Mouse (Mus musculus) adrenal gland (tissue): ENCODE data around the gene D430042O09Rik.

ENCODE experiments used
- intact Hi-C: fragments of 180-260 bp; cut with DNase I; formaldehyde crosslinking; loops from one replicate; pipeline ENCODE4 v1.15.1; 2025

The D430042O09Rik gene

DNA sequence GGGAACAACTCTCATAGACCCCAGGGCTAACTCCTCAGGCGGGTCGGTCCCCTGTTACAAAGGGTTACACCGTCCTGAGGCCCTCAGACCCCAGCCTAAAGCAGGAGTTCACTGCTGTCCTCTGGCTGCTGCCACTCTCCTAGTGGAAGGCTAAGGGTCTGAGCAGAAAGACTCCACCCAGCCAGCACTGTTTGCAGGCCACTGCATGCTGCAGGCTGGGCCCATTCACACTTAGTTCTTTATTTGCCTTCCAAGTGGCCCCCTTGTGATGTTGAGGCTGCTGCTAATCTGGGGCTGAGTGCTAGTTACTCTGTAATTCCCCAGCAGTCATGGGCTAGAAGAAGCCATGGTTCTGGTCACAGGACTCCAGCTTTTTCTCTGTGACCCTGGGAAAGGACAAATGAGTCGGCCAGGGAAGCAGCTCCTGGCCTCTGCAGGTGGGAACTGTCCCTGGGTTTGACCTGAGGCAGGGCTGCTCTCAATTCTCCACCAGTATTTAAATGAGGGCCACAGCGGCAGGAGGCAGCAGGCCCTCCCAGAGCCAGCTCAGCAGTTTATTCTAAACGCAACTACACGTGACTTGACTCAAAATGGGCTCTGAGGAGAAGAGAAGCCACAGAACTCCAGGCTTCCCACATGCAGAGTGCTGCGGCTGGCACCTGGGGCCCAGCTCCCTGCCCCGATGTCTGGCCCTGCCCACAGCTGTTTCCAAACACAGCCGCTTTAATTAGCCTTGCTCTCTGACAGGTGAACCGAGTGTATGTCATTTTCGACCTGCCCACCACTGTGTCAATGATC lies 163.9 kb downstream of the D430042O09Rik start:
- intact Hi-C loops: no loop called here

DNA sequence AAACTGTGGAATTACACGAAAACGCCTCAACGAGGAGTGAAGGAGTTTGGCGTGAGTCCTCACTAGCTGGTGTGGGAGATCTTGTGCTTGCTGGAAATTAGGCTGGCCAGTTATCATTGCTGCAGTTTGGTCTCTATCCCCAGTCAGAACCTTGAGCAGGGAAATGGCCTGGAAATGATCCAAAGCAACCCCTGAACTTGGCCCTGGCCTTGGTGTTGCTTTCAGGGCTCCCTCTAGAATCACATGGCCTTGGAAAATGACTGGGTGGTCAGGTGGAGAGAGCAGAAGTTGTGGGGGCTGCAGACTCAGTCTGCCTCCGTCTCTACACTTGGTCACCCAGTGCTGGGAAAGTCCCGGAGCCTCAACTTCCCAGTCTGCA lies 164.5 kb downstream of the D430042O09Rik start:
- intact Hi-C loops: no loop called here

DNA sequence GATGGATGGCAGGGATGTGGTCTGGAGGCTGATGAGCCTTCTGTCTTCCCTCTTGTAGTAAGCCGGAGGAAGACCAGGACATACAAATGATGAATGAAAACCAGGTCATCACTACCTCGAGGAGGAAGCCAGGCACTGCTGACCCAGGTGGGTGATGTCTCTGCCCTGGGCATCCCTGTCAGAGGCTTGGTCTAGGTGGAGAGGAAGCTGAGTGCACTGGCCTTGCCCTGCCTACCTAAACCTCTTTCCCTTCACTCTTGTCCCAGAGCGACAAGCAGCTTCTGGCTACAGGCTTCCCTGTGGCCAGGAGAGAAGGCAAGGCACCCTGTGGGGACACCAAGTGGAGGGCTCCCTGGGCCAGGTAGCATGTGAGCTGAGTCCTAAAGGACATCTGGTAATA lies 165.2 kb downstream of the D430042O09Rik start:
- intact Hi-C loops: no loop called here

DNA sequence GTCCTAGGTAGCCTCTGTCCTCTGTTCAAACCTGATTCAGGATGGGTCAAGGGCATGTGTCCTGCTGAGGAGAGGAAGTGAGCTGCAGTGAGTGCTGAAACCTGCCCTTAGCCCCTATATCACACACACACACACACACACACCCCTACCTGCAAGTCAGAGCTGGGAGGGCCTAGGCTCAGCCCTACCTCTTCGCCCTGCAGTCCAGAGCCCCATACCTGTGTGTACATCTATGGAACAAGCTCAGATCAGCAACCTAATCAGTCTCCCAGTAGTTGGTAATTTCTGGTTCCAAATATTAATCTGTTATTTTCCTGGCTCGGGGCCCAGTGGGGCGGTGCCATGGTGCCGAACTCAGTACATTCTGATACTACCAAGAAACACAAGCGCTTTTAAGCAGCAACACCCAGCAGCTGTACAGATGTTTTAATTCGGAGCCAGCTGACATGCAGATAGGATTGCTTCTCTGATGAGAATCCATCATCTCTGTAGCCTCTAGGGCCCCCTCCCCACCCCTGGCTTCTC lies 166.3 kb downstream of the D430042O09Rik start:
- intact Hi-C loops: no loop called here

DNA sequence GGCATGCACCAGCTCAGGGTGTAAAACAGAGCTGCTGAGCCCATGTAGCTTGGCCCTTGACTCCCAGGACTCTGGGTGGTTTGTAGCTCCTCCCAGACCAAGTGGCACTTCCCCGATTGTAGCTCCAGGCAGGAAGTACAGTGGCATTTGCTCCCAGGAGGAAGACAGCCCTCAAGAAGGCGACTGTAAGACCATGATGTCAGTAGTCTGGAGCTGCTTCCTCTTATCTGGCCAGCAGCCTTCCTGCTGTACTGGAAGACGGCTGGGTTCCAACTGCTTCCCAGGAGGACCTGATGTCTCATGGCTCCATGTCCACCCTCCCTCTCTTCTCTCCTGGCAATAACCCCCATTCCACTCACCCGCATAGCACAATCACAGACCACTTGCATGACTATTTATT lies 170.4 kb downstream of the D430042O09Rik start:
- intact Hi-C loops: no loop called here

DNA sequence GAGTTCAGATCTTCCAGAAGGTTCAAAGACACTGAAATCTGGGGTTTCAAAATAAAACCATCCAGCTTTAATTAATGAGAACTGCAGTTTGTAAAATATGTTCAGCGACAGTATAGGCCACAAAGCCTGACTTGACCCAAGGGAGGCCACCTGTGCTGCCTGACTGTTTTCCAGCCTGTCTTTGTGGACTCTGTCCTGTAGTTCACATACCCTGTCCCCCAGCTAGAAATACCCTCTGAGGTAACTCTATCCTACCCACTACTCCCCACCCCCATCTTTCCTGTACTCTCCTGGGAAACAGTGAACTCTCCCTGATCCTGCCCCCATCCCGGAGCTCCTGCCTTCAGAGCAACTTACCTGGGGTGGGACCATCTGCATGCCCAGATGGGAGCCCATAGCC lies 175.5 kb downstream of the D430042O09Rik start:
- intact Hi-C loops: no loop called here

DNA sequence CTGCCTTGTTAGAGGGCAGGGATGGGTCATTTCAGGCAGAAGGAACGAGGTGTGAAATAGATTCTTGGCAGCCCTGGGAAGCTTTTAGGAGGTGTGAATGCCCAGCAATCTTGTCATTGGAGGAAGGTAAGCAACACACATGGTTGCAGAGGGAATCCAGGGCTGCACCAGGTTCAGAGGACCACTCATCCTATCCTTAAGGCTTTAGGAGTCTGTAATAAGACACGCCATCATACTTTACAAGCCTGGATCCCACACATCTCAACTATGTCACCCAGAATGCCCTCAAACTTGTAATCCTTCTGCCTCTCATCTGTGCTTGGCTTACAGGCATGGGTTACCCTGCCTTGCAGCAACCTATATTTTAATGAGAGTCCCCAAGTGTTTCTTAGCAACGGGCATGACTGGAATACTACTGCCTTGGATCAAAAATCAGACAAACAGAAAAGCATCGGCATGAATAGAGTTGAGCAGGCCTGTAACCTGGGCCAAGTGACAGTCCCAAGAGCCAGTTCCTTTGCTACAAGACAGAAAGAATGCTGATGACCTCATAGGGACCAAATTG lies 178.5 kb downstream of the D430042O09Rik start:
- intact Hi-C loops: no loop called here

DNA sequence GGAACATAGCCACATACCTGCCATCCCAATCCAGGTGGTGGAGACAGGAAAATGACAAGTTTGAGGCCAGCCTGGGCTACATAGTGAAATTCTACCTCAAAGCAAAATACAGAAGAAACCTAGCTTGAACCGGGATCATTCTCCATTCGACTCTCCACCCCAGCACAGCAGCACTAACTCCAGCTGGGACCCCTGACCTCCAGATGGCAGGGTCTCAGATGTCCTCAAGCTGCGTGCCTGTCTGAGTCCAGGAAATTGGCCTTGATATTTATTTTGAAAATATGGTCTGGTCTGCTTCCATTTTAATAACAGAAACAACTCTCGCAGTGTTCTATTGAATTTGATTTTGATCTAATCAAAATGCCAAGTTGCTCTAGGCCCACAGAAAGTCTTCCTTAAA lies 179.4 kb downstream of the D430042O09Rik start:
- intact Hi-C loops: no loop called here

DNA sequence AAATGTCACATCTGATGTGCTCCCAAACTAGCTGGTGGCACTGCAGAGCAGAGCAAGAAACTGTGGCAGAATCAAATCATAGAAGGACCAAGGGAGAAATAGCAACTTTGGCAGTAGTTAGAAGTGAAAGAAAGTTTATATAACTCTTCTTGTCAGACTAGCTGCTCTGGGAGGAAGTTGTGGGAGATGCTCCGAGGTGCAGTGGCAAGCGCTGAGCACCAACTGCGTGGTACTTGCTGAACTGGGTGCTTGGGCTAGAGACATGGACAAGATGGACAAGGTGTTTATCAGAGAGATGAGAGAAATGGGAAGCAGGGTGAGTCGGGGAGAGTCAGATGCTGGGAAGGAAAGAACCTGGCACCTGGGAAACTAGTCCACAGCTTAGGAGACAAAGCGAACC lies 180.1 kb downstream of the D430042O09Rik start:
- intact Hi-C loops: no loop called here

DNA sequence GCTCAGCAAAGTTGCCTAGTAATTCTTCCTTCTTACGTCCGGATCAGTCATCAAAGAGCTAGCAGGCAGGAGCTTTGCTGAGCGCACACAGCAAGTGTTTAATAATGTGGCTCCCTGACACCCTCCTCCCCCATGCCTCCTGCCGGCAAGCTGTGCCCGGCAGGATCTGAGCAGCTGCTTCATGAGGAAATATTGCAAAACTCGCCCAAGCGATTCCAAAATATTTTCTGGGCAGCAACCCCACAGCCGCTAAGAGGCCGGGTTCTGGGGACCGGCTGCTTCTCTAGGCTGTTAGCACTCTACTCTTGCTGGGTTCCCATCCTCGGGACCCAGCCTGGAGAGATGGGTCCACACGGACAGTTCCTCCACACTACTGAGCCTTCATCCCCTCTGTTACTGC lies 180.7 kb downstream of the D430042O09Rik start:
- intact Hi-C loops: no loop called here

DNA sequence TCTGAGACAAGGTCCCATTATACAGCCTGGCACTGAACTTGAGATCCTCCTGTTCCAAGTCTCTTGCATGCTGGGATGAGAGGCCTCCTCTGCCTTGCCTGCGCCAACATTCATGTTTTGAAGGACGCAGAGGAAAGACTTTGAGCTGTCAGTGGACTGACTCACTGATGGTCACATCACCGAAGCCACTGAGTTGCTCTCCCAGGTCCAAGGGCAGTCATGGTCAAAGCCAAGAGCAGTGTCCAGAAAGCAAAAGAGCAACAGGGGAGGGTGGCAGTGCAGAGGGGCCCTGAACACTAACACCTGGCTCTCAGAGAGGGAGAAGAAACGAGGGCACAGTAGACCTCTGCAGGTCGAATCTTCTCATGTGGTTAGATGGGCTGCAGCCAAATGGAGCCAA lies 185.9 kb downstream of the D430042O09Rik start:
- intact Hi-C loops: loop anchor here (10.0 kb wide), 1 partner anchor 91 kb away; no protein-coding TSS in a partner anchor

DNA sequence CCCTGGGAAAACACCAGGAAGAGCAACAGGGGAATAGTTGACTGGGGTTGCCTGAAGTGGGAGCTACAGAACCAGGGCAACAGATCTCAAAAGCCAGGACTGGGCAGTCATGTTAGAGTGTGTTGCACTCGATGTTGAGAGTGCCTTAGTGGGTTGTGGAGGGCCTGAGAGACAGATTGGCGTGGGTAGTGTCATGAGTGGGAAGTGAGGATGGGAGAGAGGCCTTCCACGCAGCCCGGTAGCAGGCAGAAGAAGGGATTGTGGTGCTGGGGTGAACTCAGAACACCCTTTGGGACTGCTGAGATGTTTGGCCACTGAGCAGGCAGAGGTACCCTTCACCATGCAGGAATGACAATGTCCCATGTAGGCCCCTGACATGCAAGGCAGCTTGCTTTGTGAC lies 189.4 kb downstream of the D430042O09Rik start:
- intact Hi-C loops: loop anchor here (10.0 kb wide), 1 partner anchor 88 kb away; no protein-coding TSS in a partner anchor

DNA sequence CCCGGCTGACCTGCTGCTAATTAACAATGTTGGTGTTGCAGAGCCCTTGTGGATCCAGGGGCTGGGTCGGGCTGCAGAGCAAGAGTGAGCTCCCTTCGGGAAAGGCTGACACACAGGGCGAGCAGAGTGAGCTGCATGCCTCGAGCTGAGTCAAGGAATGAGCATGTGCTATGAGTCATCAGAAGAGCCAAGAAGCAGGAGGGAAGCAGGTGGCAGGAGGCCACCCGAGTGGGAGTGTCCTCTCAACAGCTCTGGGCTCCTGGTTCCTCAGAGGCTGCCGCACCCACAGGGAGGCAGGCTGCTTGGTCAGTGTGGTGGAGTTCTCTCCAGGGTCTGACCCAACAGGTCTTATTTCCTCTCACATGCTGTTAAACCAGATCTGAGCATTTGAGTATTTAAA lies 191.3 kb downstream of the D430042O09Rik start:
- intact Hi-C loops: loop anchor here (10.0 kb wide), 1 partner anchor 86 kb away; no protein-coding TSS in a partner anchor

DNA sequence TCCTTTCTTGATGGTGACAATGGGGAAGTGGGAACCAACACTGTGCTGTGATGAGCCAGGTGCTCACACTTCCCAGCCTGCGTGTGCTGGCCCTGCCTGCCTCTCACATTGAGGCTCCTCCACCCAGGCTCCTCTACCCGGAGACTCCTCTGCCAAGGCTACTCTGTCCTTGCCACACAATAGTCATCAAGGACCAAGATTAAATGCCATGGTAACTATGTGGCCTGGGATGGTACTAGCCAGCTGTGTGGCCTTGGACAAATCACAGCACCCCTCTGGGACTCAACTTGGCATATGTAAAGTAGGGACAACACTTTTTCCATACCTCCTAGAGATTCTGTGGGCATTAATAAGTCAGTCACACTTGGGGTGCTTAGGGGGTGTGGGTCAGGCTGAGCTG lies 192.2 kb downstream of the D430042O09Rik start:
- intact Hi-C loops: loop anchor here (10.0 kb wide), 1 partner anchor 85 kb away; no protein-coding TSS in a partner anchor

DNA sequence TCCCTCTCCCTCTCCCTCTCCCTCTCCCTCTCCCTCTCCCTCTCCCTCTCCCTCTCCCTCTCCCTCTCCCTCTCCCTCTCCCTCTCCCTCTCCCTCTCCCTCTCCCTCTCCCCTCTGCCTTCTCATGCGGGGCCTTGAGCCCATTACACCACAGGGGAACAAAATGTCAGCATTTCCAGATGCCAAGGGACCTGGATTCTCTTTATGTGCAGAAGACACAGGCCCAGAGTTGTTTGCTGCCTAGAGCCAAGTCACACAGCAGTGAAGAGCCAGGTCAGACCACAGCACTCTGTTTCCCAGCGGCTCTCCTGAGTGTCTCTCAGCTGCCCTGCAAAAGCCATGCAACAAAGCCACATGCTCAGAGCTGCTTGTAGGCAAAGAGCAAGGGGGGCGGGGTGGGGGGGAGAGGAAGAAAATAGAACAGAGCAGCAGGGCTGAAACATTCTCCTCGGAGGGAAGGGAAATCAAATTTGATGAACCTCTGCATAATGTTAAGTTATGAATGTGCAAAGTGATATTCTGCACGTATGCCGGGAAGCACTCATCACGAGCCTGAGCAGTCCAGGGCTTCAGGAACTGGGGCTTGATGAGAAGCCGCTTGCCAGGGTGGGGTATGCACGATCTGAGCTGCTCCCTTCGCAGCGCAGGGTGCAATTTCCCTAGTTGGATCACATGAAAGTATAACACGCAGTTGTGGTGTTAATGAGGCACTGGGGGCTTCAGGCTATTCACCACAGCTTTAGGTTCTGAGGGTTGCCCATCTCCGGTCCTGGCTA lies 192.9 kb downstream of the D430042O09Rik start:
- intact Hi-C loops: no loop called here

DNA sequence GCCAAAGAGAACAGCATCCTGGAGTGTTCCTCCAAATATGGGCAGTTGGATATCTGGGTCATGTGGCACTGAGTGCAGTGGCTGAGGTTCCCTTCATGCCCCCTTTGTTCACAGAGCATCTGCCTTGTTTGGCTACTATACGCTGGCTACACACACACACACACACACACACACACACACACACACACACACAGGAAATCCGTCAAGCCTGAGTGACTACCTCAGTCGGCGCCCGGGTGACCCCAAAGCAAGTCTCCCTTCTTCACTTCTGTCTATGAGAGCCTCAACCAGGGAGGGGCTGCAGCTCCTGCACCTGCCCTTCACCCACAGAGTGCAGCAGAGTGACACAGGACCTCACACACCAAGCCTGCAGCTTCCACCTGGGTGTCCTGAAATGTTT lies 213.1 kb downstream of the D430042O09Rik start:
- intact Hi-C loops: no loop called here

DNA sequence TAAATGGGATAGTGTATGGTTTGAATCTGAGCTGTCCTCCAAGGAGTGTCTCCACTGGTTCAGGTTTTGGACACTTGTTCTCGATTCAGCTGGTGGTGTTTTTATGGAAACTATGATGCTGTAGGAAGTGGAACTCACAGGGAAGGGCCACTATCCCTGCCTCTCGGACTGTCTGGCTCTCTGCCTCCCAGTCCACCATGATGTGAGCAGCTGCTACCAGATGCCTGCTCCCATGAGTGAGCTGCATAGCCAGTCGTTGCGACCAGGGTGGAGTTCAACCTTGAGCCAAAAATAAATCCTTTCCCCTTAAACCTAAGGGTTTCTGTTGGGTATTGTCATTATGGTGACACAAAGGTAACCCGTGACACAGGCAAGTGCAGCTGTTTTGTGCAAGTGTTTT lies 216.4 kb downstream of the D430042O09Rik start:
- intact Hi-C loops: no loop called here
